Mouse (Mus musculus): ENCODE measurements around the gene Rab14.
A peak's percentile ranks its signal among the peaks of the same experiment; 100 is the strongest.

The Rab14 gene

DNA sequence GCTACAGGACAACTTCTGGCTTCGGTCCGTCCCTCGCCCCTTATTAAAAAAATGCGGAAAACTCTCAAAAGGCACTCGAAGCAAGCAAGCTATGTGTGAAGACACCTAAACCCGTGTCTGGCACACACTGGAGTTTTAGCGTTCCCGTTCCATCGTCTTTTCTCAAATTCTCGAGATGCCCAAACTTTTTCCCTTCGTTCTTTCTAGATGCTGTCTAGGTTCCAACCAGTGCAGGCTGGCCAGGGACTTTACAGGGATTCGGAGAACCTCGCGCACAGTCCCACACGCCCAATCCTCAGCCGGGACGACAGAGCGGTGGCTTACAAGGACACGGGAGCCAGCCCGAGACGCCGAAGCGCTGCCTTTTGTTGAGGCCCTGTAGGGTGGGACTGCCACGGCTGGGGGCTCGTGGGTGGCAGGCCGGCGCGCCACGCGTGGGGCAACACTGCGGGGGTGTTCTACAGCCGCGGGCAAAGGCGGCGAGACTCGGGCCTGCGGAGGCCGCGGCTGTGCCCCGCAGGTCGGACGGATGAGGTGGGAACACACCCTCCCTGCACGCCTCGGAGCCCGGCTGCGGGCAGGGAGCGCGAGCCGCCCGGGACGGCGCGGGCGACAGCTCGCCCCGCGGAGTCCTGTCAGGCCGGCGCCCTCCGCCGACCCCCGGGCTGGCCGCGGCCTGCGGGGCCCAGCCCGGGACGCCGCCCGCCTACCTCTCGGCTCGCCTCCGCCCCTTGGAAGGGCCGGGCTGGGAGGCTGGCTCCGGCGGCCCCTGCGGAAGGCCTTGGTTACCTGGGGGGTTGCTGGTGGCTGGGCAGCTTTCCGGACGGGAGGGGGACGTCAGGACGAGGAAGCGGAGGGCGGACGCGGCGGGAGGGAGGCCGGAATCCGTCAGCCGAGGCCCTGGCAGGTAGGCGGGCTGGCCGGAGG lies 686 bp downstream of the Rab14 start:
- DNase-seq (ENCODE audit: low spot score in 2 of 2) = peak; percentile 27 to 41

DNA sequence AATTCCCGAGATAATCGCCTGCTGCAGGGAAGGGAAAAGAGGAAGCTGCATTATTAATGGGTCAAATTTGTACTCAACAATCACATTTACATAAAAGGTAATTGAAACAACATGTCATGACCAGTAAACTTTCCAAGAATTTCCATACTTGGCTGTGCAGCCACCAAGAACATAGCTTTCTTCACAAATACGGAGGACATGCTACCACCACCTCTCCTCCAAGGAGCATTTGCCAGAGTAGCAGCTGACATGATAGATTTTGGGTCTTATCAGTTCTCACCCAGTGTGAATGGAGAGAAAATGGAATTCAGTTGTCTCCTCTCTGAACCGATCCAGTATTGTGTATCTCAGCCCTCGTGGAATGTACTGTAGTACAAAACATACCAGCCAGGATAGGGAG lies 1.4 kb downstream of the Rab14 start:
- DNase-seq (ENCODE audit: low spot score in 2 of 2) = no peak

DNA sequence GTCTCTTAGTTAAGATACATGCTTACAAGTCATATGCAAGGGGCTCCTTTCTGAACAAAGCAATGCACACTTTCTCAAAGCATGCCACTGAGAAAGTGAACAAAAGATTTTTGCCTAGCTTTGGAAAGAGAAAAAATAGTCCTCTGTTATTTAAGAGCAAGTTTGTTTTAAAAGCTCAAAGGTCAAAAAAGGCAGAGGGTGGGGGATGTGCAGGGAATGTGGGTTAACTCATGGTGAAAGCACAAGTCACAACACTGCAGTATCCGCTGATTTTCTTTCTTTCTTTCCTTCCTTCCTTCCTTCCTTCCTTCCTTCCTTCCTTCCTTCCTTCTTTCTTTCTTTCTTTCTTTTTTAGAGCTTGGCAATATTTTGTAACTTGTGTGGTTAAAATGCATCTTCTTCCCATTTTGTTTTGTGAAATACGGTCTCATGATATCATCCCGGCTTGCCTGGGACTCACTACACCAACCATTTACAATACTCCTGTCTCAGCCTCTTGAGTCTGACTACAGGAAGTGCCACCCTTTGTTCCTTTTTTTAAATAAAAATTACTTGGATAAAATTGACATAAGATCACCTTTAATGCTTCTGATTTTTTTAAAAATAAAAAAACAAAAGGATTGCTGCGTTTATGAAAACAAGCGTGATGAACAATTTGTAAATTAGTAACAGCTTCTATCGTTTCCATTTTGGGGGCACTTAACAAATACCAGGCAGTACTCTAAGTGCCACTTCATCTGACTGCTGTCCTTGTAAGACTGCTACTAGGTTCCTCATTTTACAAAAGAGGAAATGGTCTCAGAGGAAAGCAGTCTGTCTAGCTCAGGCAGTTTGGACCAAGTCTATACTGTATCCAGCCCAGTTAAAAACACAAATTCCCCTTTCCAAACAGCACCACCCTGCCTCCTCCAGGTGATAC lies 5.0 kb downstream of the Rab14 start:
- no peak for DNase-seq (ENCODE audit: low spot score in 2 of 2)

- no peak for DNase-seq (ENCODE audit: low spot score in 2 of 2)
Observed at GRCm38 (mm10) chr2:35193976-35194375, 6.9 kb downstream of the Rab14 start.

DNA sequence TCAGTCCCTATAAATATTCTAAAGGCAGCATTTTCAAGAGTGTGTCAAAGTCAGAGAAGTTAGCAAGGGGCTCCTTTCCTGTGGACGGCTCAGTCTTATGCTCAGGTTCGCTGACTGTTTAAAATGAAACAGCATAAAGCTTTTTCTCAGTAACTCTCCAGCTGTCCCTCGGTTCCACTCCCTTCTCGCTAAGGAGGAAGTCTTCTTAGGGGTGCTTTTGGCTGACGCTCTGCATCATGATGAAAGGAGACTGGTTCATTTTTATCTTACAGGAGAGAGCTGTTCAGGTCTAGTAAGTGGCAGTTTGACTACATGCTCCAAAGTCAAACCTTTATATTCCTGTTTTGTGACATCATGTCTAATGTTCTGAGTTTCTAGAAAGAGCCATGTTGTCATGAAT lies 12.0 kb downstream of the Rab14 start:
- DNase-seq (ENCODE audit: low spot score in 2 of 2) = no peak

GRCm38 (mm10) chr2:35183115-35183673 lies 17.7 kb downstream of the Rab14 start:
- DNase-seq (ENCODE audit: low spot score in 2 of 2) = peak in 1 of 2 experiments; percentile 51

DNA sequence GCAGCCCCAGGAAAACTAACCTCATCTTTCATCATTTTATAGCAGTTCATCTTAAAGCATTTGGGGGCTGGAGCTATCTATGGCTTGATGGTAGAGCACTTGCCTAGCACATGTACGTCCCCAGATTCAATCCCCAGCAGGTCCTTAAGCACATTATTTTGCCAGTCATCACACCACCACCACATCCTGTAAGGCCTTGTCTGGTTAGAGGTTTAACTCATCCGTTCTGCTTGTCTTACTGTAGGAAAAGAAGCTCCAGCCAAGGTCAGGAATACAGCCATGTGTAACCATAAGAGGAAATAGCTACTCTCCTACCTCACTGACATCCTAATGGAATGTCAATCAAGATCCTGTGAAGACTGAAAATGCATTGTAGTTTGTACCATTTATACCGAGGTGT lies 22.8 kb downstream of the Rab14 start:
- no peak for DNase-seq (ENCODE audit: low spot score in 2 of 2)

DNA sequence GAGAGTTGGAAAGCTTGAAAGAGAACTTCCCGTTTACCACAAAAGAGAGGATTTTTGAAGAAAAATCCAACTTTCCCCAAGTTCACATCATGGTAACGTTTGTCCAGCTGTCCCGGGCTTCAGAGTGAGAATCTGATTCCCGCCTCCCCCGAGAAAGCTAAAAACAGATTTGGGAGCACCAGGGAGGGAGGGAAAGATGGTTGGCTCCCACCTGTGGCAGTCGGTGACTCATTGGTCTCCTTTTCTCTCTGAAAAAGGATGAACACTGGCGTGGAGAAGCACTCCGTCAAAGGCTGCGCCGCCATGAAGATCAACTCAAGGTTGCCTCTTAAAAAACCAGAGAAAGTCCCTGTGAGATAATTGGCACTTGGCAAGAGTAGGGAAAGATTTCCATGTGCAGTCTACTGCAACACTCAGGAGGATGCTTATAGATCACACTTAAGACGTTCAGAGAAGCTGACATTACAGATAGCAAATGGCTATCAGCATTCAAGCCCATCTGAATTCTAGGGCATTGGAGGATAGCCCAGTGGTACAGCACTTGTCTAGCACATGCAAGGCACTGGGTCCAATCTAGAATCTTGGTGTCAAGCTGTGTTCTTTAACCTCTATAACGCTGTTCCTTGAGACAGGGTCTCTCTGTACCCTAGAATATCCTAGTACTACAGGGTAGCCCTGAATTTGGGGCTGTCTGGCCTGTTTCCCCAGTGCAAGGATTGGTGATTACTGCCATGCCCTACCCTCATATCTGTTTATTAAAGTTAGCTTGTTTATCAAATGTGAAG lies 25.4 kb downstream of the Rab14 start:
- peak; percentile 36 to 49 for DNase-seq (ENCODE audit: low spot score in 2 of 2)

- no peak for DNase-seq (ENCODE audit: low spot score in 2 of 2)
Observed at GRCm38 (mm10) chr2:35174100-35174499, 26.8 kb downstream of the Rab14 start.

GRCm38 (mm10) chr2:35173666-35174065 lies 27.3 kb downstream of the Rab14 start:
- no peak for DNase-seq (ENCODE audit: low spot score in 2 of 2)

DNA sequence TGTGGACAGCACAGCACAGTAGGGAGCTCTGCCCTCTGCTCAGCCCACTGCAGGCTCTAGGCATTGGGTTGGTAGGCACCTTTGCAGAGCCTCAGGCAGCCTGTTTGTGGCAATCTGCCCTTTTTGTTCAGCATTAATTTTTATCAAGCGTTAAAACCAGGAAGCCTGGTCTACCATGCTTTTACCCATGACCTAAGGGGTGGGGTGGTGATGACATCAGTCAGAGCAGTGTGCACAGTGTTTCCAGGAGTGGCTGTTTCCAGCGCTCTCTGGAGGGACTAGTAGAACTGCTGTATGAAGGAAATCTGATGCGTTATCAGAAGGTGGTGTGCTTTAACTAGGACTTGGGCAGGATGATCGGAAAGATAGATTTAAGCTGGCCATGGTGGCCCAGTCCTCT lies 28.7 kb downstream of the Rab14 start:
- no peak for DNase-seq (ENCODE audit: low spot score in 2 of 2)

GRCm38 (mm10) chr2:35171341-35171861 lies 29.5 kb downstream of the Rab14 start:
- no peak for DNase-seq (ENCODE audit: low spot score in 2 of 2)

- no peak for DNase-seq (ENCODE audit: low spot score in 2 of 2)
Observed at GRCm38 (mm10) chr2:35169452-35169851, 31.5 kb downstream of the Rab14 start.

DNA sequence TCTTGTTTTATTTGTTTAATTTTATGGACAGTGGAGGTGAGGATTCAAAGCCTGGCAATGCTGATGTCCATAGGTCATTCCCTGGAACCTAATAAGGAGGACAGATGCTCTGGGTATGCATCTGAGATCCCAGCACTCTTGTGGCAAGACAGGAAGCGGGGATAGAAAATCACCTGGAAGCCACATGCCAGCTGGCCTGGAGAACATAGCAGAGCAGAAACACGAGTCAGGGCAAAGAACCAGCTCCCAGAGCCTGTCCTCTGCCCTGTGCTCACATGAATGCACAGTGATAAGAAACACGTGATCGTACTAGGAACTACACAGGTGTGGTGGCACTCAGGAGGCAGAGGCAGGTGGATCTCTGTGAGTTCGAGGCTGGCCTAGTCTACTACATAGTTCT lies 34.1 kb downstream of the Rab14 start:
- DNase-seq (ENCODE audit: low spot score in 2 of 2) = no peak

- DNase-seq (ENCODE audit: low spot score in 2 of 2) = no peak
Observed at GRCm38 (mm10) chr2:35165416-35165815, 35.5 kb downstream of the Rab14 start.

DNA sequence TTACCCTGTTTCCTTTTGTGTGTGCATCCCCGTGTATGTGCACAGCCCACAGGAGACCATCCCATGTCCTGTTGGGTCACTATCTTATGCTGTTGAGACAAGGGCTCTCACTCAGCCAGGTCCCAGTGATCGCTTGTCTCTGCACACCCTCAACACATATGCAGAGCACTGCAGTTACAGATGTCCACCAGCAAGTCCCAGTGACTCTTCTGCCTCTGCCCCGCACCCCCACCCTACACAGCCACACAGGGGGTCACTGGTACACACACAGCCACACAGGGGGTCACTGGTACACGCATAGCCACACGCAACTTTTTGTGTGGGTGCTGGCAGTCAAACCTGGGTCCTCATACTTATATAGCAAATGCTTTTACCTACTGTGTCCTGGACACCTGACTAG lies 37.5 kb downstream of the Rab14 start:
- no peak for DNase-seq (ENCODE audit: low spot score in 2 of 2)

- no peak for DNase-seq (ENCODE audit: low spot score in 2 of 2)
Observed at GRCm38 (mm10) chr2:35161846-35162488, 39.0 kb downstream of the Rab14 start.

DNA sequence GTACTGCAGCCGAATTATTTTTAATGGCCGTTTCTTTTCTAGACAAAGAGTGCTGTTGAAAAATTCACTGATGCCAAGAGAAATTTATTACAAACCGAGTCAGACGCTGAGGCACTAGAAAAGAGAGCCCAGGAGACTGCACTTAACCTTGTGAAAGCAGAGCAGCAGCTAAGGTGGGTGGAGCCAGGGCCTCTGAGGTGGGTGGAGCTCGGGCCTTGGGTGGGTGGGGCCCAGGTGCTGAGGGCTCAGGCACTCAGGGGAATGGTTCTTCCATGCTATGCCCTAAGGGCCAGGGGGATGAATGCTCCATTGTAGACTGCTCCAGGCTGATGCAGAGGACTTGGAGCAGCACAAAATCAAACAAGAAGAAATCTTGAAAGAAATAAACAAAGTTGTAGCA lies 40.7 kb downstream of the Rab14 start:
- no peak for DNase-seq (ENCODE audit: low spot score in 2 of 2)

DNA sequence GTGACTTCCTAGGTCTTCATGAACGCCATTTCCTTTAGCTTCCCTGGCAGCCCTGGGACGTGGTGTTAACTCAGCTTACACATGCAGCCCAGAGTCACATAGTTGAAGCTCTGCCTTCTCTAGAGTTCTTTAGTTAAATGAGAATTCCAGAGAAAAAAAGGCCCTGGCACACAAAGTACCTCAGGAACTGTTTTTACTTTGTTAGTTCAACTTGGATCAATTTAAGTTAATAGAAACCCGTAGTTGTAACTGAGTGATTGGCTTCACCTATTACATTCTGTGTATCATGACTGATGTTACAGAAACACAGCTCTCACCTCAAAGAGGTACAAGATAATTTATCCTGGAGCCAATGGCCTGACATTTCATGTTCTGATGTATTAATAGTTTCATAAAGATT lies 42.6 kb downstream of the Rab14 start:
- no peak for DNase-seq (ENCODE audit: low spot score in 2 of 2)

DNA sequence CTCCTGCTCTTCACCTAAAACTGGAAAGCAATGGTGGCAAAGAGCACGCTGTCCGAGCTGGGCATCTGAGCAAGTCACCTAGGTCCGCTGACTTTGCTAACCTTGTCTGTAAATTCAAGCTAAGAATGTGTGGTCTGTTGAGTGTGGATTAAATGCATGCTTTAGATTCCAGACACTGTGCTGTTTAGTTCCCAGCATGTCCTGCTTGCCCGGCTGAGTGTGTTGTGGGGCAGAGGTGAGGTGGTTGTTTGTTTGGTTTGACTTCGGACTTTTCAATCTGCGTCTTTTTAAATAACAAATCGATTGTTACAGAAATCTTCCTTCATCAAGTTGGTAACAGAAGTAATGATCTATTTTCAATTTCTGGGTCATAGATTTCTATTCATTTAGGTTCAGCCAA lies 43.1 kb downstream of the Rab14 start:
- DNase-seq (ENCODE audit: low spot score in 2 of 2) = no peak

DNA sequence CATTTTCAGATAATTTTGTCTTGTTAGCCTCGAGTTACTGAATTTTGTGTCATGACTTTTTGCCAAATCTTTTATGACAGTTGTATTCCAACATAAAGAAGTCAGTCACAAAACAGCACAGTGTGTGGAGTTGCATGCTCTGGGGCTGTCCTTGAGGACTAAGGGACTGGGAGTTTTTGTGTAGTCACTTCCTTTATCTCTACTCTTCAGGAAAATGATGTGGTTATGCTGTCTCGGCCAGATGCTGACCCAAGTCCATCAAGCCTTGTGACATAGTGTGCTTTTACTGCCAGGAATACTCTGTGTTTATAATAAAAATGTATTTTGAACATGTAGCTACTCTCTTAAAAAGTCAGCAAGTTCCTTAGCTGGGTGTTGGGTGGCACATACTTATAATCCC lies 43.9 kb downstream of the Rab14 start:
- DNase-seq (ENCODE audit: low spot score in 2 of 2) = no peak

Data from frontal cortex, postnatal 36 days (tissue).